Mouse (Mus musculus) megakaryocyte, embryonic 14.5 days (primary cell): ENCODE data around the gene Fcgr4.

Experiments
- FLI1 ChIP-seq: IDR thresholded peaks from 2 replicates; pipeline ENCODE4 v1.6.1; 2012; ENCODE audit warnings: low read length, inconsistent platforms, mixed read lengths
- GATA1 ChIP-seq: IDR thresholded peaks from 3 replicates; pipeline ENCODE4 v1.6.1; 2012; ENCODE audit warnings: mixed read lengths, low read length, inconsistent platforms, borderline replicate concordance

DNA sequence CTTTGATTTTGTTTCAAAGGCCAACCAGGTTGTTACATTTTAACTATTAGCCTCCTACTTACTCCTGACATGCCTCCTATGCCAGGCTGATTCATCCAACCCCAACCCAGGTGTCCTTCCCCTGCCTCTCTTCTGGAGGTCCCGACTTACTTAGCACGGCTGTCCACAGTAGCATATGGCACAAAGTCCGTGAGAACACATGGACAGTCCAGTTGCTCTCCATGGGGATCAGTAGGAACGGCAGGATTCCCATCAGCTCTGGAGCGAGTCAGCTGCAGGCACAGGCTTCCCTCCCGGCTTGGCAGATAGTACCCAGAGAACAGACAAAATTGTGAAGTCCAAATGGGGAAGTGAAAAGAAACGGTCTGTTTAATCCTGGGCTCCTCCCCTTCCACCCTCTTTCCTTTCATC is 43.0 kb upstream of the Fcgr4 start:
- TF ChIP-seq GATA1 (no peak), FLI1 (no peak)
